Mouse (Mus musculus) CH12.LX (cell line): ENCODE measurements at regions not wholly inside any gene's neighbourhood (a gene's known extent, or its start where the extent isn't known, plus 50 kb on each side); places are given as distances from the start of the nearest gene placed in this dataset.

Experiments used
- DNase-seq: peaks from one replicate; pipeline ENCODE4 v3.0.0-alpha.2; 2013; ENCODE audit errors: extremely low read depth
- H3K27ac ChIP-seq: 2 replicates; pipeline ENCODE4 v1.5.1; 2012; ENCODE audit warnings: low read depth, mild to moderate bottlenecking, control low read depth, moderate library complexity; ENCODE audit not compliant: insufficient read depth
- H3K27me3 ChIP-seq: replicated peaks from 2 replicates; pipeline ENCODE3; 2012; ENCODE audit warnings: inconsistent platforms
- H3K36me3 ChIP-seq, 2 experiments: replicated peaks in 1 of 2; 2 replicates each; pipeline versions ENCODE3 to v1.6.1; 2012; ENCODE audit warnings: inconsistent platforms in 1 of 2, low read length in 1 of 2, mild to moderate bottlenecking in 1 of 2, mixed read lengths in 1 of 2, moderate library complexity in 1 of 2; ENCODE audit not compliant: control insufficient read depth in 1 of 2, insufficient read depth in 1 of 2
- H3K4me1 ChIP-seq, 2 experiments: 2 replicates each; pipeline ENCODE4 v1.6.1; 2012; ENCODE audit warnings: inconsistent platforms in 1 of 2, moderate library complexity in 1 of 2; ENCODE audit not compliant: insufficient read depth in 2 of 2, control insufficient read depth in 1 of 2
- H3K4me2 ChIP-seq: 2 replicates; pipeline ENCODE4 v1.6.1; 2012; ENCODE audit warnings: low read depth, mild to moderate bottlenecking, control low read depth; ENCODE audit not compliant: poor library complexity, insufficient read depth, severe bottlenecking
- H3K4me3 ChIP-seq, 3 experiments: fragments of 150-350 bp in 1 of 3; sonication (generic) in 1 of 3; replicated peaks in 1 of 3; 2 replicates each; pipeline versions ENCODE3 to v1.5.1; 2011 to 2012; ENCODE audit warnings: low read depth in 2 of 3, low read length in 2 of 3, mild to moderate bottlenecking in 2 of 3, moderate library complexity in 2 of 3, control low read depth in 1 of 3, improper control_type of control experiment in 1 of 3, inconsistent platforms in 1 of 3, mixed read lengths in 1 of 3; ENCODE audit not compliant: poor library complexity in 1 of 3
- H3K79me2 ChIP-seq: replicated peaks from 2 replicates; pipeline ENCODE4 v1.6.1; 2012; ENCODE audit warnings: mild to moderate bottlenecking, moderate library complexity; ENCODE audit not compliant: control insufficient read depth, poor library complexity, insufficient read depth, severe bottlenecking; ENCODE audit errors: extremely low read depth
- H3K9ac ChIP-seq: 2 replicates; pipeline ENCODE4 v1.6.1; 2012; ENCODE audit warnings: low read depth, mild to moderate bottlenecking, control low read depth, moderate library complexity; ENCODE audit not compliant: insufficient read depth
- H3K9me3 ChIP-seq: replicated peaks from 2 replicates; pipeline ENCODE3; 2012; ENCODE audit warnings: low read length, inconsistent platforms, mixed read lengths
- BHLHE40 ChIP-seq: IDR thresholded peaks from 2 replicates; pipeline ENCODE4 v1.6.1; 2011; ENCODE audit warnings: mild to moderate bottlenecking, low read depth, low read length, improper control_type of control experiment
- CHD1 ChIP-seq: IDR thresholded peaks from 2 replicates; pipeline ENCODE4 v1.6.1; 2012; ENCODE audit warnings: low read depth, low read length, improper control_type of control experiment, inconsistent platforms
- E2F4 ChIP-seq: IDR thresholded peaks from 2 replicates; pipeline ENCODE4 v1.6.1; 2011; ENCODE audit warnings: low read depth, low read length, improper control_type of control experiment; ENCODE audit not compliant: insufficient replicate concordance
- ELF1 ChIP-seq: IDR thresholded peaks from 2 replicates; pipeline ENCODE4 v1.6.1; 2014; ENCODE audit warnings: low read depth, mild to moderate bottlenecking, inconsistent platforms, low read length, improper control_type of control experiment
- EP300 ChIP-seq: IDR thresholded peaks from 2 replicates; pipeline ENCODE4 v1.6.1; 2011; ENCODE audit warnings: low read length, improper control_type of control experiment
- ETS1 ChIP-seq: conservative IDR thresholded peaks from 2 replicates; pipeline ENCODE4 v1.6.1; 2012; ENCODE audit warnings: low read depth, mild to moderate bottlenecking, inconsistent platforms, low read length, improper control_type of control experiment, moderate library complexity
- GABPA ChIP-seq: IDR thresholded peaks from 2 replicates; pipeline ENCODE4 v1.6.1; 2012; ENCODE audit warnings: low read depth, low read length, improper control_type of control experiment, inconsistent platforms; ENCODE audit not compliant: insufficient replicate concordance
- HCFC1 ChIP-seq: IDR thresholded peaks from 2 replicates; pipeline ENCODE4 v1.6.1; 2012; ENCODE audit warnings: low read depth, mild to moderate bottlenecking, inconsistent platforms, low read length, improper control_type of control experiment
- IRF4 ChIP-seq: IDR thresholded peaks from 2 replicates; pipeline ENCODE4 v1.6.1; 2014; ENCODE audit warnings: low read depth, mild to moderate bottlenecking, inconsistent platforms, low read length, improper control_type of control experiment
- MEF2A ChIP-seq: IDR thresholded peaks from 2 replicates; pipeline ENCODE4 v1.6.1; 2014; ENCODE audit warnings: low read depth, mild to moderate bottlenecking, inconsistent platforms, low read length, improper control_type of control experiment, borderline replicate concordance
- MXI1 ChIP-seq: IDR thresholded peaks from 2 replicates; pipeline ENCODE4 v1.6.1; 2011; ENCODE audit warnings: mild to moderate bottlenecking, low read depth, low read length, improper control_type of control experiment
- MYC ChIP-seq: IDR thresholded peaks from 2 replicates; pipeline ENCODE4 v1.6.1; 2011; ENCODE audit warnings: low read depth, mild to moderate bottlenecking, improper control_type of control experiment, low read length
- NELFE ChIP-seq: IDR thresholded peaks from 2 replicates; pipeline ENCODE4 v1.6.1; 2011; ENCODE audit warnings: low read depth, low read length, improper control_type of control experiment
- POLR2AphosphoS2 ChIP-seq: IDR thresholded peaks from 2 replicates; pipeline ENCODE4 v1.6.1; 2011; ENCODE audit warnings: low read depth, low read length, improper control_type of control experiment
- SIN3A ChIP-seq: IDR thresholded peaks from 2 replicates; pipeline ENCODE4 v1.6.1; 2012; ENCODE audit warnings: low read length, improper control_type of control experiment, inconsistent platforms
- SMC3 ChIP-seq: IDR thresholded peaks from 2 replicates; pipeline ENCODE4 v1.6.1; 2011; ENCODE audit warnings: low read depth, low read length, improper control_type of control experiment
- USF2 ChIP-seq: conservative IDR thresholded peaks from 2 replicates; pipeline ENCODE4 v1.6.1; 2011; ENCODE audit warnings: low read depth, low read length, improper control_type of control experiment
- ZKSCAN1 ChIP-seq: IDR thresholded peaks from 2 replicates; pipeline ENCODE4 v1.6.1; 2012; ENCODE audit warnings: low read depth, inconsistent platforms, low read length, improper control_type of control experiment, borderline replicate concordance
- ZMIZ1 ChIP-seq: IDR thresholded peaks from 2 replicates; pipeline ENCODE4 v1.6.1; 2012; ENCODE audit warnings: low read depth, mild to moderate bottlenecking, inconsistent platforms, low read length, improper control_type of control experiment
- dilution Hi-C: fragments of 300-500 bp; cut with MboI; formaldehyde crosslinking; loops from 2 replicates; pipeline ENCODE4 v1.14.3; 2020; ENCODE audit warnings: low sequenced_read_pairs; ENCODE audit not compliant: extremely low pct_unique_long_range_greater_than_20kb, extremely low pct_ligation_motif_present
- in situ Hi-C: fragments of 300-500 bp; cut with MboI; formaldehyde crosslinking; loops from 3 replicates; pipeline ENCODE4 v1.14.3; 2019; ENCODE audit warnings: low sequenced_read_pairs, low pct_ligation_motif_present, low pct_unique_long_range_greater_than_20kb, mixed read lengths

- H3K4me3 ChIP-seq: no peak overlapping the region
- H3K9me3 ChIP-seq: no peaks in the 10 kb centered on the region
- DNase-seq: no peak
- no peaks in the 10 kb centered on the region for H3K79me2 ChIP-seq
- no peak overlapping the region for H3K9ac ChIP-seq
- no peaks in the 10 kb centered on the region for H3K27me3 ChIP-seq
- no peak overlapping the region for H3K4me2 ChIP-seq
- H3K36me3 ChIP-seq: no peaks in the 10 kb centered on the region
- in situ Hi-C loops (no loop called here), dilution Hi-C loops (no loop called here)
- H3K27ac ChIP-seq: no peak overlapping the region
- no peak for TF ChIP-seq USF2
- TF ChIP-seq ETS1: no peak
- no peak for TF ChIP-seq MXI1
- TF ChIP-seq EP300: no peak
- H3K4me1 ChIP-seq: peaks cover 0 to 5% of the 10 kb centered on the region in 2 experiments; a peak in 1 of 4 replicates
Measured at GRCm38 (mm10) chr13:112185116-112185515, 103.1 kb upstream of the Ankrd55 start.

GRCm38 (mm10) chr13:112187226-112187625 lies 101.0 kb upstream of the Ankrd55 start:
- H3K36me3 ChIP-seq: no peaks in the 10 kb centered on the region
- no peaks in the 10 kb centered on the region for H3K9me3 ChIP-seq
- H3K79me2 ChIP-seq: no peaks in the 10 kb centered on the region
- H3K27ac ChIP-seq: no peak overlapping the region
- no peaks in the 10 kb centered on the region for H3K27me3 ChIP-seq
- no peak overlapping the region for H3K9ac ChIP-seq
- H3K4me1 ChIP-seq: peaks cover 0 to 5% of the 10 kb centered on the region in 2 experiments; a peak in 1 of 4 replicates
- dilution Hi-C loops: no loop called here
- no peak overlapping the region for H3K4me2 ChIP-seq
- in situ Hi-C loops: no loop called here
- TF ChIP-seq SMC3: no peak
- no peak for TF ChIP-seq MYC
- 0 out of 2 replicates have a peak, but pooled peaks have one; percentile 16 for TF ChIP-seq MEF2A
- TF ChIP-seq SIN3A: no peak
- no peak for TF ChIP-seq IRF4
- no peak for TF ChIP-seq ZKSCAN1
- H3K4me3 ChIP-seq: no peak overlapping the region
- no peak for DNase-seq

- Histone ChIP-seq H3K27ac (no peak overlapping the region), H3K36me3 (no peaks in the 10 kb centered on the region), H3K4me3 (no peak overlapping the region), H3K9me3 (no peaks in the 10 kb centered on the region), H3K9ac (no peak overlapping the region), H3K4me1 (peaks cover 0 to 5% of the 10 kb centered on the region in 2 experiments; a peak in 1 of 4 replicates), H3K79me2 (no peaks in the 10 kb centered on the region), H3K27me3 (no peaks in the 10 kb centered on the region), H3K4me2 (no peak overlapping the region)
- dilution Hi-C loops (no loop called here), in situ Hi-C loops (no loop called here)
- TF ChIP-seq NELFE (no peak), E2F4 (no peak), ELF1 (no peak), GABPA (no peak), MYC (no peak), IRF4 (no peak), CHD1 (no peak), POLR2AphosphoS2 (no peak), BHLHE40 (no peak), HCFC1 (no peak), ZMIZ1 (no peak)
- no peak for DNase-seq
Measured at GRCm38 (mm10) chr13:112188313-112188712, 99.9 kb upstream of the Ankrd55 start.
